Mouse (Mus musculus) lung, postnatal 10 days (tissue): ENCODE results near the gene Hist1h2bn.

Experiments
- DNase-seq: peaks from one replicate; pipeline ENCODE4 v3.0.0; 2021

Hist1h2bn gene

GRCm38 (mm10) chr13:21729544-21729943, 24.4 kb upstream of the Hist1h2bn start:
- no peak for DNase-seq

GRCm38 (mm10) chr13:21733466-21733865, 20.5 kb upstream of the Hist1h2bn start:
- DNase-seq, result no peak

GRCm38 (mm10) chr13:21734010-21734905, 19.7 kb upstream of the Hist1h2bn start:
- DNase-seq, result peak; percentile 93

- peak; percentile 79 for DNase-seq
Observed at GRCm38 (mm10) chr13:21734906-21735767, 18.8 kb upstream of the Hist1h2bn start, which contains the start of gene Hist1h4j. TSS of gene Hist1h4j (plus strand) at chr13:21735064.

GRCm38 (mm10) chr13:21745006-21745405, 8.9 kb upstream of the Hist1h2bn start:
- DNase-seq, result no peak

- no peak for DNase-seq
Observed at GRCm38 (mm10) chr13:21749387-21750158, 4.3 kb upstream of the Hist1h2bn start.

- DNase-seq, result peak; percentile 91
Observed at GRCm38 (mm10) chr13:21750159-21751017, 3.5 kb upstream of the Hist1h2bn start, which contains the start of gene Hist1h4k. TSS of gene Hist1h4k (minus strand) at chr13:21750505.

GRCm38 (mm10) chr13:21751417-21751816, 2.5 kb upstream of the Hist1h2bn start:
- DNase-seq, result no peak

GRCm38 (mm10) chr13:21751827-21752226, 2.1 kb upstream of the Hist1h2bn start:
- DNase-seq, result no peak

GRCm38 (mm10) chr13:21752356-21752755, 1.6 kb upstream of the Hist1h2bn start:
- DNase-seq, result no peak

- DNase-seq, result no peak
Observed at GRCm38 (mm10) chr13:21753051-21753523, 836 bp upstream of the Hist1h2bn start.

- peak; percentile 38 for DNase-seq
Observed at GRCm38 (mm10) chr13:21754294-21755001, 525 bp downstream of the Hist1h2bn start.

- no peak for DNase-seq
Observed at GRCm38 (mm10) chr13:21755707-21756106, 1.8 kb downstream of the Hist1h2bn start.

GRCm38 (mm10) chr13:21778814-21779766, 25.2 kb downstream of the Hist1h2bn start:
- peak; percentile 83 for DNase-seq

- peak; percentile 58 for DNase-seq
Observed at GRCm38 (mm10) chr13:21779767-21780731, 26.1 kb downstream of the Hist1h2bn start, which contains the start of gene Hist1h1b. TSS of gene Hist1h1b (minus strand) at chr13:21780625.

GRCm38 (mm10) chr13:21781021-21781555, 27.2 kb downstream of the Hist1h2bn start:
- no peak for DNase-seq

- DNase-seq, result no peak
Observed at GRCm38 (mm10) chr13:21781639-21782038, 27.7 kb downstream of the Hist1h2bn start.
